Mouse (Mus musculus): Measurements from ENCODE around the gene Zdhhc9.
A peak's percentile ranks its signal among the peaks of the same experiment; 100 is the strongest.
"Not testable (repeated sequence)": the region's sequence is repeated elsewhere in the genome, so short reads cannot be mapped to it uniquely, and the experiment has no call there.

Zdhhc9 gene

DNA sequence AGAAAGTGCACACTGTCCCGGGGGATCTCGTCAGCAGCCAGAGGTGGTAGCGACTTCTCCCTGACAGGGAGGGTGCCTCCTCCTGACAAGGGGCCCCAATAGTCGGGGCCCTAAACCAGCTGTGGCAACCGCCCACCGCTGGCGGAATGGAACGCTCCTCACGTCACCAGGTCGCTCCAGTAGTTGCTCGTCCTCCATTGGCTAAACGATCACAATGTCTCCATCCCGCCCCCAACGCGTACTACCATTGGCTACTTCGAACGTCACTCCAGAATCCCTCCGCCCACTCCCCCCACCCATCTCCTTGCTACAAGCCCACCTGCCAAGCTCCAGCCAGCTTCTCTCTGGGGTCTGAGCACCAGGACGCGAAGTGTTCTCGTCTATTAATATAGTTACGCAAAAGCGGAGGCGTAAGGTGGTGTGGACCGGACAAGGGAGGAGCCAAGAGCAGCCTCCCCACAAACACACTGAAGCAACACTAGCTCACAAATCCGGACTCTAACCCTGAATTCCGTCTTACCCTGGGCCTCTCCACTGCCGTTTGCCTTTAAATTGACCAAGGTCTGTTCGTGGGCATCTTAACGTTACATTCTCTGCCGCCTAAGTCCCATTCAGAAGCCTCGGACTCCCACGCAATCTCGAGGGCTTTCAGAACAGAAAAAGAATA is at the start of gene Zdhhc9:
Zdhhc9 (minus strand) TSS at position 360 of the 667 bp plus-strand sequence.
- DNase-seq (ENCODE audit: low spot score), result peak; percentile 68

DNA sequence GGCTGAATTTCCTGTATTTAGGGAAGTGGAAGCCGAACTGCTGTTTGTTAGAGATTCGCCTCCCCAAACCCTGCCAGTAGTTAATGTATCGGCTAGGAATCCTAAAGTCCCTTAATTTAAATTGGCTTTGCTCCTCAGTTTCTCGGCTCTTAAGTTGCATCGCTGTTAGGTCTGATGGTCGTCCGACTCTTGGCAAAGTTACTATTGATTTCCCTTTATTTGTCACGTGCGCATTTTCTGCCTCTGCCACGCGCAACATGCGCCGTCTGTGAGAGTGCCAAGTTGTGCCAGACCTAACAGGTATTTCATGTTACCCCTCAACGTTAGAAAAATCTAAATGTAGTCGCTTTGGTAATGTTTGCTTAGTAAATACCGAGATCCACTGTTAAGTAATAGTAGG is 48.3 kb upstream of the Zdhhc9 start:
- no peak for DNase-seq (ENCODE audit: low spot score)

DNA sequence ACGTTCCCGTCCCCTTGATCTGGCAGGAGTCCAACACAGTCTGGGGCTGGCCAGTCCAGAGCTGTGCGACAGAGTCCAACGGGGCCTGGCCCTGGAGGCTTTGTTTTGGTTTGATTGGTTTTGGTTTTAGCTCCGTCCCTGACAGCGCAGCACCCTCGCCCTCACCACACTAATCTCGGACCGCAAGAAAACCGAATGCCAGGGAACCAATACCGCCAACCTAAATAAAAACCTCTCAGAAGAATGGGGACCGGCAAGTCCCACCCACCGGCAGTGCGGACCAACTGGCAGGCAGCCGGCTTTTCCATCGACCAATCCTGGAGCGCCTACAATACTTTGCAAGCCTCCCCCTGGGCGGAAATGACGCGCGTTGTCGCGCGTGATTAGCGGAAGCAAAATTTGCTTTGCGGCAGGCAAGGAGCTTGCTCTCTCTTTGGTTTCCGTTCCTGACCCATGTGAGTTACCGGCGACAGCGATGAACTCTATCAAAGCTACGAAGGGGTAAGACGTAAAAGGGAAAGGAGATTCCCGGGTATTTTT is 47.9 kb upstream of the Zdhhc9 start, which contains the start of gene Utp14a:
Utp14a (plus strand) TSS at position 395 of the 540 bp plus-strand sequence.
- DNase-seq (ENCODE audit: low spot score), result peak; percentile 89

DNA sequence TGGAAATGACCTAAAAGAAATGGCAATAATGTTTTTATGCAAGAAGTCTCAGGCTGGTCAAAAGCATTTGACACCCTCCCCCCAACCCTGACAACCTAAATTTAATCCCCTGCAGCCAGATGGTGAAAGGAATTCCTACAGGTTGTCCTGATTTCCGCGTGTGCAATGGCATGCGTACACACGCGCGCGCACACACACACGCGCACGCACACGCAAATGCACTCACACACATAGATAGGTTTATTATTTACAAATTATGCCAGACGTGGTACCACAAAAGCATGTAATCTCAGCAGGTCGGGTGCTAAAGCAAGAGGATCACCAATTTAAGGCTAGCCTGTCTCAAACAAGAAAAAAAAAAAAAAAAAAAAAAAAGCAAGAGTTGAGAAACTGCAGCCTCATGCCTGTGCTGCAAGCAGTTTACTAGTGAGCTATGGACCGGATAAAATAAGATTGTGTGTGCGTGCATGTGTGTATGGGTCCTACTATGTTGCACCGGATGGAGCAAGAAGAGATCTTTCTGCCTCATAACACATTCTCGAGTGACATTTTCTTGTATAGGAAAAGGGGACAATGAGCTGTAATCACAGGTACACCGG is 47.3 kb upstream of the Zdhhc9 start:
- no peak for DNase-seq (ENCODE audit: low spot score)

DNA sequence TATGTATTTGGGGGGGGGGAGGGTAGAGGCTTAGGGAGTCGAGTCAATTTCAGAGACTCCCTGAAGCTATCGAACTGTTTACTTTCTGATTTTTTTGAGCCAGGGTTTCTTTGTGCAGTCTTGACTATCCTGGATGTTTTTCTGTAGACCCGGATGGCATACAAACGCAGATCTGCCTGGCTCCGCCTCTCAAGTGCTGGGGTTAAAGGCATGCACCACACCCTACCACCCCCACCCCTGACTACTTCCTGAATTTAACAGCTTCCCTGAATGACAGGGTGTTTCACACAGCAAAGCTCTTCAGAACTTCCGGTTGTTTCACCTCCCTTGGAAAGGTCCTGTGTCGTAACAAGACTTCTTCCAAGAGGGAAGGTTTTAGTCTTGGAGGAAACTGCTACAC is 25.7 kb upstream of the Zdhhc9 start:
- DNase-seq (ENCODE audit: low spot score), result no peak

DNA sequence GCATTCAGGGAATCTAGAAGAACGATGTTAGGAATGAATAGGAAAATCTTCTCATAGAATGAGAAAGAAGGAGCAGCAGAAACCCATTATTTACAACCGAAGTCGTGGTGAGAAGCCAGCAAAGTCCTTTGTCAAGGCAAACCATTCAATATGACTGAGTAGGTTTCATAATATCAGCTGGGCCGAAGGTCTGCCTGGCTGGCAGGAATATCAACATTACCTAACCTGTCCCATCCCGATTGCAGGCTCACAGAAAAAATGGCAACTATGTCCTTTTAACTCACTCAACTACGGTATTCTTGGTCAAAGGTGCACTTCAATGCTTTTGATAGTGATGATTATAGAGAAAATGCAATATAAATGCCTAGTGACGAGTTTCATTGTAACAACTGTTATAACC is 17.5 kb upstream of the Zdhhc9 start:
- no peak for DNase-seq (ENCODE audit: low spot score)

DNA sequence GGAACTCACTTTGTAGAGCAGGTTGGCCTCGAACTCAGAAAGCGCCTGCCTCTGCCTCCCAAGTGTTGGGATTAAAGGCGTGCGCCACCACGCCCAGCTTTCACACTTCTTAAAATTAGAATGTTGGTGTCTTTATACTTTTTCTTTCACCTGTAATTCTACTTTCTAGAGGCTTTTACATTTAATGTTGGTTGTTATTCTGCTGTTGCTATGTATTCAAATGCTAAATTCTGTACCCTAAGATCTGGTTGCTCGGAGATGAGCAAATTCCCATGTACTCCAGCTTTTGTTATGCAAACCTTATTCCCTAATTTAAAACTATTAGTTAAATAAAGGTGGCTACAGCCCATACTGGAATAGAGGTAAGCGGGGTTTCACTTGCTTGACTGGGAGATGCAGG is 14.0 kb upstream of the Zdhhc9 start:
- DNase-seq (ENCODE audit: low spot score), result no peak

DNA sequence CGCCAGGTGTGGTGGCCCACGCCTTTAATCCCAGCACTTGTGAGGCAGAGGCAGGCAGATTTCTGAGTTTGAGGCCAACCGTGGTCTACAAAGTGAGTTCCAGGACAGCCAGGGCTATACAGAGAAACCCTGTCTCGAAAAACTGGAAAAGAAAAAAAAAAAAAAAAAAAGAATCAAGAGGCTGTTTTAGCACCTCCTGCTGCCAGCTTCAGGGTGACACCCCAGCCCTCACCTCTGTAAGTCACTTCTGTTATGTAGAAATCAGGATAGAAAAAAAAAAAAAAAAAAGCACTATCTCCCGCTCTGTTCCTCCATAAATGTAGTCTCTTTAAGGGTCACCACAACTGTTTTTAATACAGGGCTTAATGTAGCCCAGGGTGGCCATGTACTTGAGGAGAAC is 10.8 kb upstream of the Zdhhc9 start:
- no peak for DNase-seq (ENCODE audit: low spot score)

DNA sequence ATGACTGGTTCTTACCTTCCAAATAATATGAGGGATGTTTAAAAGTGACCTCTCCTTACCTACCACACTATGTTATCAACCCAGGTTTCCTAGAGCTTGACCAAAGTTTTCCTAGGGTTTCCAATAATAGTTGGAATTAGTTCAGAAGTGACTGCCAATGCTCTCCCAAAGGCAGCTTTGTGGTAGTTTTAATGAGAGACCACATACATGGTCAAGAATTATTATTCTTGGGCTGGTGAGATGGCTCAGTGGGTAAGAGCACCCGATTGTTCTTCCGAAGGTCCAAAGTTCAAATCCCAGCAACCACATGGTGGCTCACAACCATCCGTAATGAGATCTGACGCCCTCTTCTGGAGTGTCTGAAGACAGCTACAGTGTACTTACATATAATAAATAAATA is 1.1 kb upstream of the Zdhhc9 start:
- not testable (repeated sequence) for DNase-seq (ENCODE audit: low spot score)

DNA sequence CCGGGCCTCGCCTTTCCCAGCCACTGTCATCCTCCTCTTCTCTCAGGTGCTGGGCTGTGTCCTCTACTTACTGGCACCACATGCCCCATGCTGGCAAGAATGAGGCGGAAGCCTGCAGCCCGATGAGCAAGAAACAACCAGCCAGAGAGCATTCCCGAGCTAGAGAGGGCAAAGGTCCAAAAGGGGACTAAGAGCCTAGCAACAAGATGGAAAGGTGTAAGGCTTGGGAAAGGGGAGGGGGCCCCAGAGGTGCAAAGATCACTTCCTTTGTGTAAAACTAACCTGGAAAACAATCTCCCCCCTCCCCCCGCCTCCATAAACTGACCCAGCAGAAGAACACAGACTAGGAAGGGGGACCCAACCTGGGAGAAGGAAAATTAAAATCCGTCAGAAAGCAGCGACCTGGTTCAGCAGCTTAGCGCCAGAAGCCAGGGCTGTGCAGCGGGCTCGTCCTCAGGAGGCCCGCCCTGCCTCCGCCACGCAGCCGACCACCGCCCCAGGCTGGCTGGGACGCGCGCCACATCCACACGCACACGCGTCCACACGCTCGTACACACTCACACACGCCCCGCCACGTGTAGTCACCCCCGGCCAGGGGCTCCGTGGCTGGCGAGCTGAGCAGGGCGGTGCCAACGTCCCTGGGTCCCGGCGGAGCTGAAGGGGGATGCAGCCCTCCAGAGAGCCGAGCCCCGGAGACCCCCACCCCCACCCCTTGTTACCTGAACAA is 754 bp downstream of the Zdhhc9 start:
- DNase-seq (ENCODE audit: low spot score), result no peak

DNA sequence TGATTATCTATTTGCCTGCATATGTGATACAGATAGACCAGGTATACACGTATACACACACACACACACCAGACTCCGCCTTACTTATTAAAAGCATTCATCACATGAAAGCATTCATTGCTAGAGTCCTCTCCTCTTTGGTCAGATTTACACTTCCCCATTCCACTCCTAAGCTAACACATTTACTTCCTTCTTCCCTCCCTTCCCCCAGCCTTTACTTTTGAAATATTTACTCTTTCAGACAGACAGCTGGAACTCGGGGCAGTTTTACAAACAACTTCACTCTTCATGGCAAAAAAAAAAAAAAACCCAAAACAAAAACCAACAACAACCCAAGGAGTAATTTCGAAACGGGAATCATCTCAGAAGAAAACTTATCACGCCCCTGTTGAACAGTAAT is 4.2 kb downstream of the Zdhhc9 start:
- DNase-seq (ENCODE audit: low spot score), result no peak

DNA sequence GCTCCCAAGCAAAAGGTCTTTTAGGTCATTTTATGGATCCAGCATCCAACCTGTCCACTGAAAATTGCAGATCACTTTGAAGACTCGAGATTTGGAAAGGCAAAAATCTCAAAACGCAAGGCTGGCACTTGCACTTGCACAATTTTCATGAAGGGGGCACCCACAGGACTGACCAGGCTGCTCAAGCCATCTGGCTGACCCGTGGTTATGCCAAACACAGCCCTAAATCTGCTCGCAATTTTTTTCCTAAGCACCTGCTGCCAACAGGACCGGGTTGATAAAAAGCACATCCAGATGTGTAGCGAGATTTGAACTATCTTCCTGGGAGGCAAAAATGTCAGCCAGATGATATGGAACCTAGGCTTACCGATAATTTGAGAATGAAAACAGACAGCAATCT is 4.9 kb downstream of the Zdhhc9 start:
- DNase-seq (ENCODE audit: low spot score), result no peak

DNA sequence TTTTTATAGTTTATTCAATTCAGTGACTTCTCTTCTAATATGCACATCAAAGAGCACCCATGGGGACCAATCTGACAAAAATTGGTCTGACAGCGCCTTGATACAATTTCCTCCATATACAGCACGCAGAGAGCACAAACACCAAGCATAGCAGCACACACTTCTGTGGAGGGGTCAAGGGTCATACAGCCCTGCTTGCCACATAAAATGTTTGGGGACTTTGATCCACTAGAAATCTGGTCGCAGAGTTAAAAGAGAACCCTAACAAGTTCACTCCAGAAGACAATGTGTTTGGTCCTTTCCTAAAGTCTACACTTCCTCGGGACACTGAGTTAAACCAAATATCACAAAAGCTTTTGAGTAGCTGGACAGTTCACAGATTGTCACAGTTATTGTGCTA is 5.7 kb downstream of the Zdhhc9 start:
- DNase-seq (ENCODE audit: low spot score), result no peak

DNA sequence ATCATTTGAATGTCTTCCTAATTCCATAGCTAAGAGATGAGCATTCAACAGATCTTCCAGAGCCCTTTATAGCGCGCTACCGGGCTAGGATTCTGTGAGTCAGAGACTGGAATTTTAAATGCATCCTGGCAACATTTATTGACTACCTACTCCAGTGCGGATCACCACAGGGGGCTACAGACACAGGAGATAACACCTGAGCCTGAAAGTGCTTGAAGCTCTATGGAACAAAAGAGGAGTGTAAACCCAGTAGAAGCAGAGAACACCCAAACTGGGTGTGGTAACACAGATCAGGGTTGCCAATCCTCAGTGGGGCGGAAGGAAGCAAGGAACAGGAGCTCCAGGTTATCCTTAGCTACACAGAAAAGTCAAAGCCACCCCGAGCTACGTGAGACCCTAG is 6.2 kb downstream of the Zdhhc9 start:
- DNase-seq (ENCODE audit: low spot score), result no peak

DNA sequence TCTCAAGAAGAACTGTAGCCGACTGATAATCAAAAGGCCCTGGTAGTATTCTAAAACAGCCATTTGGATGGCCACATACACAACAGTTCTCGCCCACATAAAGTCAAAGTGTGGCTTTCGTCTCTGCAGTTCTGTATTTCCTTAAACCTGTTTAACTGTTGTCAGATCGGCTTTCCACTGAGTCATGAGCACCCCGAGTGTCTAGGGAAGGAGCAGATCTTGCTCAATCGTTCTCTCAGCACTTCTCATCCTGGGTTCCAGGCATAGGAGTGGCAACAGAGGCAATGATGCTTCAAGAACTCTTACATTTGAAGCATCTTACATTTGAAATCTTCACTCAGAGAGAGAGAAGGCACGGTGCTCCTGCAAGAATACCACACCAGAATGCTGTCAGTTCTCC is 6.7 kb downstream of the Zdhhc9 start:
- no peak for DNase-seq (ENCODE audit: low spot score)

DNA sequence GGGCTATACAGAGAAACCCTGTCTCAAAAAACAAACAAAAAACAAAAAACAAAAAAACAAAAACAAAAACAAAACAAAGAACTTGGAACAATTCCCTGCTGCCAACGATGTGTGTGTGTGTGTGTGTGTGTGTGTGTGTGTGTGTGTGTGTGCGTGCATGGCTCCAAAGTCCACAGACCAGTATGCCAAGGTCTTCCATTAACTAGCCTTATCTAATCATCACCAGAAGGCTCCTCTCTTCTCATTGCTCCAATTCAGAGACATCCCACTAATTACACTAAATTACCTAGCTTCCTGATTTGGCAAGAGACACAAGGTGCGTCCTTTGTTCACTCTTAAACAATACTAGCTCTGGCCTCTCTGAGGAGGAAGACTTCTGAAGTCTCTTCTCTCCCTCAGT is 8.0 kb downstream of the Zdhhc9 start:
- DNase-seq (ENCODE audit: low spot score), result no peak

DNA sequence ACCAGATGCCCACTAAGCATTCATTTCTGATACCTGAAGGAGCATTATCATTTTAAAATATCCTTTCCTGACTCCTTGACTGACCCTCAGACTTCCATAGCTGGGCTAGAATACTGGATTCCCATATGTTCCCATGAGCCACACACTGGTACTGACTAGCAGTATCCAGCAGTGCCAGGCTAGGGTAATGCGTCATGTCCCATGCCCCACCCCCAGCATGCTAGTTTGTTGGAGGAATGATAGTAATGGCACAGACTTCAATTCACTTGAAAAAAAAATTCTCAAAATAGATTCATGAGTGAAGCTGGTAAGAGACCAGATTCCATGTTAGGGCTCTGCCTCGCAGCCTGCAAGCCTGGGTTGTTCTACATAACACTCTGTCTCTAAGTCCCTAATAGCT is 9.7 kb downstream of the Zdhhc9 start:
- DNase-seq (ENCODE audit: low spot score), result no peak

DNA sequence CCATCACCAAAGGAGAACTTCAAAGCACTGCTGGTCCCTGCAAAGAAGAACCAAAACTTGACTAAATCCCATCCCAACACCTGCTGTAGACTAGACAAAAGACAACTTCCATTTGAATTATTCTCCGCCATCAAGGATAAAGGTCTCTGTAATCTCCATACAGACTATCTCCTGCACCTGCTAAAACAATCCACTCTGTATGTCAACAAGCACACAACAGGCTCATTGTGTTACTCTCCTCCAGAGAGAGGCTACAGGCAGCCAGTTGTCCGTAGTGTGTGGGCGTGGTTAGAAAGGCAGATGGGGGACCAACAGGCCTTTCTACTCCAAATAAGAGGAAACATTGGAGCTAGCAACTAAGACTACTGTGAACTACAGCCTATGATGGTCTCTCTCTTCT is 10.8 kb downstream of the Zdhhc9 start:
- no peak for DNase-seq (ENCODE audit: low spot score)

DNA sequence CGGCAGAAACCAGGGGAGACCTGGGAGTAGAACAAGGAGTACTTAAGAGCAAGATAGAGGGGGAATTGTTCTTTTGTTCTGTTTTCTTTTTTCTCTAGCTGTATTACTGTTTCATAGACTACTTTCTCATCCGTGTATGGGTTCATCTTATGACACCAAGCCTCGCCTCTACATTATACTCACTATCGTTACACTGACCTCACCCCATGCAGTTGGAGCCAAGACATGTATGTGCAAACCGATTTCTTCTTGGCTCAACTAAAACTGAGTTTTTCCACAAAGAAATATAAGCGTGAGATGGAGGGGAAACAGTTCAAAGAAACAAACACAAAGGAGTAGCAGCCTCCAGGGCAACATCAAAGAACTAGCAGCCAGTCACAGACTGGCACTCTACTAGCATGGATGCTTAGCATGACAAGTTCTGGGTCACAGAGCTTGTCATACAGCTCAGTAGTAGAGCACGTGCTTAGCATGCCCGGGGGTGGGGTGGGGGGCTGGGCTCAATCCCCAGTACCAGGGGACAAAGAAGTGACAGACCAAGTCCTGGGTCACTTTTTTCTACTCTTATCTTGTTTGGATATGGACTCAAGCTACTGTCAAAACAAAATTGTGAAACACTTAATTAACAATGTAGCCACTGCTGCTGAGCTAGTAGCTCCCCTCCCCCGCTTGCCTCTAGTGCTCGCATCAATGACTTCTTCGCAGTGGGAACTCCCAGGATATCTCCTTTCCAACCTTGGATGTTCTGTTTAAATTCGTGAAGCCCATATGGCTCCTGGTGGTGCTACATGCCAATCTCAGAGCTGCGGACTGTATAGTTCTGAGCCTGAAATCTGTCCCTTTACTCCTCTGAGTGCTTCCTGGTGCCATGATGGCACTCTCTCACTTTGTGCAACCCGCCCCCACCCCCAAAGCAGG is 15.2 kb downstream of the Zdhhc9 start:
- no peak for DNase-seq (ENCODE audit: low spot score)

DNA sequence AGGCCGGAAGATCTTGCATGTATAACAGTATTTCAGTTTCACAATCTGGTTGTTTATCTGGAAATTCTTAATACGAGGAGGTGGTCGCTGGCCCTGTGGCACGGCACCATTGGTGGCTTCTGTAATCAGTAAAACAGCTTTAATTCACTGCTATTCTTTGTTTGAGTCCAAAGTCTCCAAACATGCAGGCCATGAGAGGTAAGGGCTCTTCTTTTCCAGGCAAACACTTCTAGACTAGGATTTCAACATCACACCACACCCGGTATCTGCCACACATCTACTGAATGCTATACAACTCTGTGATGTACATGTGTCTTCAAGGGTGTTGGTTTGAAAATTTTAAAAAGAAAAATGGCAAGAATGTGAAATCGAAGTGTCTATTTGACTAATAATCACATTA is 17.4 kb downstream of the Zdhhc9 start:
- no peak for DNase-seq (ENCODE audit: low spot score)

DNA sequence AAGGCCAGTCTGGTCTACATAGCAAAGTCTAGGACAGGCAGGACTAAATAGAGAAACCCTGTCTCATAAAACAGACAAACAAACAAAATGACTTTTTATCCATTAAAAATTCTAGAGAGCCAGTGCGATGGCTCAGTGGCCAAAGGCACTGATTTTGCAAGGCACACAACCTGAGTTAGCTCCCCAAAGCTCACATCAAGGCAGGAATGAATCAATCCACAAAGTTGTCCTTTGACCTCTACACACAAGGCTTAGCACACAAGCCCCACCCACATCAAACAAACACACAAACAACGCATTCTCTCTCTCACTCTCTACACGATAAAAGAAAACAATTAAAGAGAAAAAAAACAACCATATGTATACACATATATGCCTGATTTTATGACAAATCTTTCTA is 24.0 kb downstream of the Zdhhc9 start:
- no peak for DNase-seq (ENCODE audit: low spot score)

DNA sequence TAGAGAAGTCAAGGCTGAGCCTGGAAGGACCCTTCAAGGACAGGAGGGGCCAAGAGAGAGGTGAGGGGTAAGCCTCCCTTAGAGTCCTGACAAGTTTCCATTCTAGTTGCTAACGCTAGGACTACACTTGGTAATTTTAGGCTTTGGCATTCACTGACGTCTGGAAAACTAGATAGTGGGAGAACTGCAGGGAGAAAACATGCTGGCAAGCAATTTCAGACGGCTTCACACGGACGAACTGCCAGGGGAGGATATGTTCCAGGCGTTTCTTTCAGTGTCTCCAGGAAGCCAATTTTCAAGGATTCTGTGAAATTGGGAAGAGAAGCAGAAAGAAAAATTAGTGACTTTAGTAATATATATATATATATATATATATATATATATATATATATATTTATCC is 26.8 kb downstream of the Zdhhc9 start:
- DNase-seq (ENCODE audit: low spot score), result no peak

Measured in left cerebral cortex, adult 11 months (tissue).